Mouse (Mus musculus) heart, embryonic 13.5 days (tissue): ENCODE data around the gene Plxna4. TPM values are rescaled to one million over a fixed set of nuclear protein-coding genes. Genes with fewer than 3 reads are reported as not detected.

ENCODE experiments used
- ATAC-seq: fragments of 200-750 bp; cut with Nextera tagmentation; 2 replicates; pipeline ENCODE4 v1.8.0; 2017; ENCODE audit warnings: moderate TSS enrichment; ENCODE audit not compliant: insufficient number of reproducible peaks, low FRiP score, low TSS enrichment; ENCODE audit errors: extremely low read depth
- H3K27ac ChIP-seq: fragments of 300-500 bp; sonication (generic); replicated peaks from 2 replicates; pipeline ENCODE4 v1.5.1; 2015; ENCODE audit warnings: moderate library complexity, mild to moderate bottlenecking, inconsistent platforms
- H3K27me3 ChIP-seq: fragments of 300-500 bp; sonication (generic); replicated peaks from 2 replicates; pipeline ENCODE4 v1.6.1; 2015; ENCODE audit warnings: mild to moderate bottlenecking, inconsistent platforms
- H3K36me3 ChIP-seq: fragments of 300-500 bp; sonication (generic); 2 replicates; pipeline ENCODE4 v1.6.1; 2015; ENCODE audit warnings: mild to moderate bottlenecking, inconsistent platforms
- H3K4me1 ChIP-seq: fragments of 300-500 bp; sonication (generic); 2 replicates; pipeline ENCODE4 v1.6.1; 2015; ENCODE audit warnings: inconsistent platforms
- H3K4me2 ChIP-seq: fragments of 300-500 bp; sonication (generic); 2 replicates; pipeline ENCODE4 v1.6.1; 2015; ENCODE audit warnings: inconsistent platforms, mild to moderate bottlenecking, moderate library complexity
- H3K4me3 ChIP-seq: fragments of 300-500 bp; sonication (generic); 2 replicates; pipeline ENCODE4 v1.5.1; 2015; ENCODE audit warnings: moderate library complexity, mild to moderate bottlenecking, inconsistent platforms
- H3K9ac ChIP-seq: fragments of 300-500 bp; sonication (generic); 2 replicates; pipeline ENCODE4 v1.6.1; 2015; ENCODE audit warnings: inconsistent platforms, mild to moderate bottlenecking, moderate library complexity
- H3K9me3 ChIP-seq: fragments of 300-500 bp; sonication (generic); 2 replicates; pipeline ENCODE4 v1.6.1; 2016; ENCODE audit warnings: inconsistent platforms
- WGBS: fragments of 180-500 bp; shearing (Covaris S2); methylation state at CpG from one replicate; pipeline ENCODE4 v1.1.7; 2015; ENCODE audit warnings: mixed read lengths; 5-methylcytosine and 5-hydroxymethylcytosine counted together
- polyA plus RNA-seq: library from polyadenylated mRNA; unstranded; fragments of >200 nt; fragmentation: Nextera tagmentation; extraction: Ambion mirVana; gene quantifications from 2 replicates; pipeline ENCODE4 v1.2.1, GENCODE M21; 2015

Gene Plxna4
- 5.5 TPM in 2 replicates for polyA plus RNA-seq

DNA sequence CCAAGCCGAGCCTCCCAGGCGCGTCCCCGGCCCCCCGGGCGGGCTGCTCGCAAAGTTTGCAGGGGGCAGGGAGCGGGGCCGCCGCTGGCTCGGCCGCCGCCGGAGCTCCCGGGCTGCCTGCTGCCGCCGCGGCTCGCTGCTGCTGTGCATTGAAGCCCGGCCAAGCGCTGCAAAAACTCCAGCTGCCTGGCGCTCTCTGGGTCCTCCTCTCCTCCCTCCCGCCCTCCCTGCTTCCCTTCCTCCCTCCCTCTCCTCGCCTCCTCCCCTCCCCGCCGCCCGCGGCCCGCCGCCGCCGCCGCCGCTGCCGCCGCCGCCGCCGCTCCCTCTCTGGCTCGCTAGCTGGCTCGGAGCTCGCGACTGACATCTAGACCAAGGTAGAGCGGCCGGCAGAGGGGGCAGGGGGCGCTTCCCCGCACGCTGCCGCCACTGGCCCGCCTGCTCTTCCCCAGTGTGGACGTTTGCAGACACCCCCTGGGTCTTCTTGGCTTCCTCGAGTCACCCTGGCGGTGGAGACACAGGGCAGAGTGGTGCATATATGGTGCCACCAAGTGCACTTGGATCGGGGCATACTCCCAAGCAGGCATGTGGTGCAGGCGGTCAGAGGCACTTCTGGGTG is at the start of gene Plxna4:
Plxna4 (minus strand) TSS at position 137 of the 616 bp plus-strand sequence.
- Histone ChIP-seq H3K4me2 (peak within 1 kb of the TSS; percentile 96), H3K4me3 (peak within 1 kb of the TSS; percentile 87), H3K9ac (peak within 1 kb of the TSS; percentile 98), H3K9me3 (no peaks in the 10 kb centered on the region), H3K27me3 (peaks cover 39% of the 10 kb centered on the region), H3K36me3 (no peaks in the 10 kb centered on the region), H3K4me1 (peaks cover 45% of the 10 kb centered on the region), H3K27ac (peak within 1 kb of the TSS; percentile 89)
- 3% methylated on average over 30 of the region's 55 CpGs for WGBS
- peak; percentile 23; the same call in 1 of the 2 replicates for ATAC-seq

DNA sequence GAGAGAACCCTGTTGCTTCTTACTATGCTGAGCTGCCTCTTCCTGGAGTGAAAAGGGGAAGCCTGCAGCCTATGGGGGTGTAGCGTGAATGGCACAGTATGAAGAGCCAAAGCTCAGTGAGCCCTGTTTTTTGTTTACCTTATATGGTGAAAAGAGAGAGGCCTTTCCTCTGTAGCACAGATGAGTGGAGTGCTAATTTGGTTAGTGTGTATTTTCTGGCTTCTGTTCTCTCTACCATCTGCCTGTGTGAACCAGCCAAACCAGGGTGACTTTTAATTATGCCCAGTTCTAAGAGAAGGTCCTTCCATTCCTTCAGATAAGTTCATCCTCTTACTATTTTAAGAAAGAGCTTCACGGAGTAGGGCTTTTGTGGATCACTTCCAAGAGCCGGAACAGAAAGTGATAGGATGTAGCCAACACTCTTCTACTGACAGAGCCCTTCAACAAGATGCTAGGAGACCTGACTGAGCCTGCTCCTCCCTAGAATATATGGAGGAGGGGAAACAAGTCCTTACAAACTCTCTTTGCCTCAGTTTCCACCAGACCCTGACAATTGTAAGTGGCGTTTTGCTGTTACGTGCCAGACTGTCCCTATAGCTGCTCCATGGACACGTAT is 49.7 kb upstream of the Plxna4 start:
- H3K27ac ChIP-seq = 0 out of 2 replicates have a peak overlapping the region, but pooled peaks have one; percentile 53
- H3K4me2 ChIP-seq = no peak overlapping the region
- no peak overlapping the region for H3K9ac ChIP-seq
- ATAC-seq = no peak
- 53% methylated on average over 6 of the region's 6 CpGs for WGBS
- 0 out of 2 replicates have a peak, but pooled peaks cover 3% of the 10 kb centered on the region for H3K9me3 ChIP-seq
- H3K4me1 ChIP-seq = peaks cover 12% of the 10 kb centered on the region; the same call in 1 of the 2 replicates
- no peaks in the 10 kb centered on the region for H3K36me3 ChIP-seq
- no peak overlapping the region for H3K4me3 ChIP-seq
- no peaks in the 10 kb centered on the region for H3K27me3 ChIP-seq

DNA sequence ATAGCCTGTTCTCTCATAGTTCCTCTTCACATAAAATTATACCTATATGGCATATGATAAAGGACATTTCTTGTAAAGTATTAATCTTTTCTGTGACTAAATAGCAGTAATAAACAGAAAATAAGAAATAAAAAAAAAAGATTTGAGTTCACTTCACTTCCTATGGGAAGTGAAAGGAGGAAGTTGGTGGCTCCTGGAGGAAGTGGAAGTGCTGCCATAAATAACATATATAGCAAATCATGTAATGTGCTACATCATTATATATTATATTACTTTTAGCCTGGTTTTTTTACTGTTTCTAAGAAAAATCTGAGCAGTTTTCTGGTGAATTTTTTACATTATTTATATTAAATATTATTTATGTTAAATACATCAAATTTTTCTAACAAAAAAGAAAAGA is 22.7 kb upstream of the Plxna4 start:
- H3K9me3 ChIP-seq = no peaks in the 10 kb centered on the region
- H3K4me3 ChIP-seq = no peak overlapping the region
- H3K27ac ChIP-seq = no peak overlapping the region
- H3K4me1 ChIP-seq = no peaks in the 10 kb centered on the region
- H3K36me3 ChIP-seq = no peaks in the 10 kb centered on the region
- no peak overlapping the region for H3K4me2 ChIP-seq
- no peak for ATAC-seq
- no peak overlapping the region for H3K9ac ChIP-seq
- 0 out of 2 replicates have a peak, but pooled peaks cover under 1% of the 10 kb centered on the region for H3K27me3 ChIP-seq

DNA sequence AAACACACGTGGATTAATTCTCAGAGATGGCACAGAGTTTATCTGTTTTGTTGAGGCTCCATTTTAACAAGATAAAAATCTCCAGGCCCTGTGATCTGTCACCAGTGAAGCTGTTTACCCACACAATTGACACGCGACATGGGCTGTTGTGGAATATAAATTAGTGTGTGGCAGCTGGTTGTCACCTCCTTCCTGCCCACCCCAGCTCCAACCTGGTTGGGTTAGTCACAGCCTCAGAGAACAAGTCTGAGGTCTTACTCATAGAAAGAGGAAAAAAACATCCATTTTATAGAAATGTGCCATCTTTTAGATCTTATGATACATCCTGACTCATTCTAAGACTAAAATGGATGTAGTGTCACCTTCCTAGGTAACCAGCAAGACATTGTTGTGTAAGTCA is 18.8 kb upstream of the Plxna4 start:
- Histone ChIP-seq H3K9me3 (no peaks in the 10 kb centered on the region), H3K36me3 (no peaks in the 10 kb centered on the region), H3K9ac (no peak overlapping the region), H3K4me1 (no peaks in the 10 kb centered on the region), H3K4me2 (no peak overlapping the region), H3K27ac (no peak overlapping the region), H3K27me3 (peaks cover 4% of the 10 kb centered on the region; the same call in 1 of the 2 replicates), H3K4me3 (no peak overlapping the region)
- WGBS = 64% methylated on average over 3 of the region's 3 CpGs
- ATAC-seq = no peak

DNA sequence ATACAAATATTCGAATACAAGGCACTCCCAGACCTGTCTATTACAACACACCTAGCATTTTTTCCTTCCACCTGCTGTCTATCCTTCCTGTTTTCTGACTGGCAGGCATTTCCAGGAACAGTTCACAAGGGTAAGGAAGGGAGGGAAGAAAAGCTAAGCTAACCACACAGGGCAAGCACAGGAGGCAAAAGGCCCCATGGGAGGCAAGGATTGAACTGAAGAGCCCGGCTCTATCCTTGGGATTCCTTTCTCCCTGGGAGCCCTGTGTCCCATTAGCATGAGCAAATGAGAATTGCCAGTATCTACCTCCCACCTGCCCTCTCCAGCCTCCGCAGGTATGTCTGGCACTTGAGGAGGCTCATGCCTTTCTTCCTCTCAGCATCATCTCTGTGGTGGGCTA is 17.6 kb upstream of the Plxna4 start:
- no peak for ATAC-seq
- no peak overlapping the region for H3K27ac ChIP-seq
- 32% methylated on average over 3 of the region's 3 CpGs for WGBS

DNA sequence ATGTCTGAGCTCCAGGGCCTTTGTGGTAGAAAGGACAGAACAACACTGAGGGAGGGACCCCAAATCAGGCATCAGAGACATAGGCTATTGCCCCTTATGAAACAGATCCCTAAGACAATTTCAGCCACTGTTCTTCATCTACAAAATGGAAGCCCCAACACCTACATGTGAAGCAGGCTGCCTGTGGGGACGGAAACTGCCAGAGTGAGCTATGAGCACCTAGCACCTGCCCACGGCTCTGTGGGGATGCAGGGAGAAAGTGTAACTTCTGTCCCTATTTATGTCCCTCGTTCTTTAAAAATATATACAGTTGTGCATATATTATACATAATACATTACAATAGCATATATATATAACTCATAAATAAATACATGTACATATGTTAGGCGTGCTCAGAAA is 16.9 kb upstream of the Plxna4 start:
- Histone ChIP-seq H3K27ac (no peak overlapping the region), H3K4me2 (no peak overlapping the region), H3K4me1 (no peaks in the 10 kb centered on the region), H3K27me3 (peaks cover 4% of the 10 kb centered on the region; the same call in 1 of the 2 replicates), H3K9ac (no peak overlapping the region), H3K36me3 (no peaks in the 10 kb centered on the region), H3K4me3 (no peak overlapping the region), H3K9me3 (no peaks in the 10 kb centered on the region)
- no peak for ATAC-seq
- 75% methylated on average over 4 of the region's 4 CpGs for WGBS

More for the DNA sequence above, 17.6 kb upstream of the Plxna4 start:
- Histone ChIP-seq H3K4me1 (no peaks in the 10 kb centered on the region), H3K4me3 (no peak overlapping the region), H3K9ac (no peak overlapping the region), H3K4me2 (no peak overlapping the region), H3K27me3 (peaks cover 4% of the 10 kb centered on the region; the same call in 1 of the 2 replicates), H3K9me3 (no peaks in the 10 kb centered on the region), H3K36me3 (no peaks in the 10 kb centered on the region)

DNA sequence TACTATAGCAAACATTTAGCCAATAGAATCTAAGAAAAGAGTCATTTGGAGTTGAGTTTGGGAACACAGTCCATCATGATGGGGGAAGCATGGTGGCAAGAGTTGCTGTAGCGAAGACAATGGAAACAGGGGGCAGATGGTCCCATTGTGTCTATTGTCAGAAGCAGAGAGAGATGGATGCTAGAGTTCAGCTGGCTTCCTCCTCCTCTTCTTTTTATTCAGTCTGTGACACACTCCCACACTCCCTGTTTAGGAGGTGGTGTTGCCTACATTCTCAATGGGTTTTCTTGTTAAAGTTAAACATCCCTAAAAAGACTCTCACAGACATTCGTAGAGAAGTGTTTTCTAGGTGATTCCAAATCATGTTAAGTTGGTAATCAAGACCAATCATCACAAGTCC is 14.1 kb upstream of the Plxna4 start:
- no peak overlapping the region for H3K9ac ChIP-seq
- H3K36me3 ChIP-seq = no peaks in the 10 kb centered on the region
- H3K27me3 ChIP-seq = peaks cover 4% of the 10 kb centered on the region; the same call in 1 of the 2 replicates
- no peaks in the 10 kb centered on the region for H3K4me1 ChIP-seq
- no peak overlapping the region for H3K4me3 ChIP-seq
- H3K9me3 ChIP-seq = no peaks in the 10 kb centered on the region
- H3K4me2 ChIP-seq = no peak overlapping the region
- 79% methylated on average over 2 of the region's 2 CpGs for WGBS
- H3K27ac ChIP-seq = no peak overlapping the region
- no peak for ATAC-seq

DNA sequence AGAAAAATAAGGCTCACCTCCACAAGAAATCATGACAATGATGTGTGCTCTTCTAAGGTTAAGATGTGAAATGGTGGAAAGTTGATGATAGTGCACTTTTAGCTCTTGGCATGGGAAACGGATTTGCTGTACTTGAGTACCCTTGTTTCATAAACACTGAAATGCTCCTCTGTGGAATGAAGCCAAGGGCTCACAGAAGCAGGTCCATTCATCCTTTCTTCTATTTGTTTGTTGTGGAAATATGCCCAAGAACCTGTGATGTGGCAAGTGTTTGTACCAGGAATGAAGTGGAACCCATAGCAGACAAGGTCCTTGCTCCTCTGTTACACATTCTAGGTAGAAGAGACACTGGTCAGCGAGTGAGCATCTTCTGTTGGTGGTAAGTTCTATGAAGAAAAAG is 13.3 kb upstream of the Plxna4 start:
- H3K4me3 ChIP-seq = no peak overlapping the region
- no peaks in the 10 kb centered on the region for H3K36me3 ChIP-seq
- no peak overlapping the region for H3K4me2 ChIP-seq
- H3K27me3 ChIP-seq = peaks cover 4% of the 10 kb centered on the region; the same call in 1 of the 2 replicates
- ATAC-seq = no peak
- H3K9me3 ChIP-seq = no peaks in the 10 kb centered on the region
- no peak overlapping the region for H3K27ac ChIP-seq
- H3K9ac ChIP-seq = no peak overlapping the region
- 69% methylated on average over 2 of the region's 2 CpGs for WGBS
- no peaks in the 10 kb centered on the region for H3K4me1 ChIP-seq

DNA sequence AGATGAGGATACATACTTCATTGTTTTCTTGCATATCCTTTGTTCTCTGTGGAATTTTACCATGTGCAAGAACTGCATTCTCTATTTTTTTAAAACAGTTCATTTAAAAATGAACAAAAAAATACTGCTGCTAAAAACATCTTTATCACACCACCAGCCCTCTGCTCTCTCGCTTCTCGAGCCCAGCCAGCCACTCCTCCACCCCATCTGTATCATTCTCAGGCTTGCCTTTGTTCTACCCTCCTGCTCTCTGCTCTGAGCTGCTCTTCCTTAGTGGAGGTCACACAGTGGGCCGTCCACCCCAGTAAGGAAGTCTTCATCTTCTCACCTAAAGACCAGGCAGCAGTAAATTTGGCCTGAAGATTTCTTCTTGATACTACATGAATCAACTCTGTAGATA is 7.6 kb upstream of the Plxna4 start:
- Histone ChIP-seq H3K27ac (no peak overlapping the region), H3K4me3 (no peak overlapping the region), H3K36me3 (no peaks in the 10 kb centered on the region), H3K4me2 (no peak overlapping the region), H3K9me3 (no peaks in the 10 kb centered on the region), H3K4me1 (peaks cover 15% of the 10 kb centered on the region), H3K9ac (no peak overlapping the region), H3K27me3 (peaks cover 23% of the 10 kb centered on the region)
- ATAC-seq = no peak
- WGBS = 42% methylated on average over 3 of the region's 3 CpGs

DNA sequence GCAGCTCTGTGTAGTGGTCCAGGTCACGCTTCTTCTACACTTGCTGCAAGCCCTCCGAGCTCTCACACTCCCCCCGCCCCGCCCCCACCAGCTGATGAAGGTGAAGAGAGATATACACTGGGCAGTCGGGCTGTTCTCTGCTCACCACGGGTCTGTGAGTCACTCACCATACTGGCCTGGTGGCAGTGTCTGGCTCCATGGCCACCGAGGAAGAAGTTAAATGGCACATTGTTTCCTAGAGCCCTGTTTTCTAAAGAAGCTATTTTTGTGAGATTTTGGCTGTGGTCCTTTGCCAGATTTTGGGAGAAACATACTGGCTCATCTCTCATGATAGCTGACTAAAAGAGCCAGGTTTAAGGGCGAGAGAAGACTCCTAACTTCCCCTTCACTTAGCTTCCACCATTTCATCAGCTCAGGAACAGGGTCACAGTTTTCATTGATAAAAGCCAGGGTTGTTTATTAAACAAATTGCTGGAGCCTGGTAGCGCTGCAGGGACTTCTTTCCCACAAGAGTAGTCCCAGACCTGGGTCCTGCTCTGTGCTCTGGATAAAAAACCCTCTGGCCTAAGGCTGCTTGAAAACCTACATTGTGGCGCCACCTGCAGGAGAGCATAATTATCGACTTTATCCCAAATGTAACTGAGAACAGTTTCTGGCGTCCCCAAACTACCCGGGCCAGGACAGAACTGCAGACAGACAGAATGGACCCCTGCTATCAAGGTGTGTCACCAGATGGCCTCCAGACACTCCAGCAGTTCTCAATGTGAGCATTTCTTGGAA is 3.2 kb upstream of the Plxna4 start:
- Histone ChIP-seq H3K4me3 (no peak overlapping the region), H3K9me3 (no peaks in the 10 kb centered on the region), H3K27ac (no peak overlapping the region), H3K4me1 (peaks cover 19% of the 10 kb centered on the region), H3K27me3 (peaks cover 46% of the 10 kb centered on the region), H3K4me2 (no peak overlapping the region), H3K9ac (no peak overlapping the region), H3K36me3 (no peaks in the 10 kb centered on the region)
- WGBS = 20% methylated on average over 13 of the region's 13 CpGs
- ATAC-seq = no peak

DNA sequence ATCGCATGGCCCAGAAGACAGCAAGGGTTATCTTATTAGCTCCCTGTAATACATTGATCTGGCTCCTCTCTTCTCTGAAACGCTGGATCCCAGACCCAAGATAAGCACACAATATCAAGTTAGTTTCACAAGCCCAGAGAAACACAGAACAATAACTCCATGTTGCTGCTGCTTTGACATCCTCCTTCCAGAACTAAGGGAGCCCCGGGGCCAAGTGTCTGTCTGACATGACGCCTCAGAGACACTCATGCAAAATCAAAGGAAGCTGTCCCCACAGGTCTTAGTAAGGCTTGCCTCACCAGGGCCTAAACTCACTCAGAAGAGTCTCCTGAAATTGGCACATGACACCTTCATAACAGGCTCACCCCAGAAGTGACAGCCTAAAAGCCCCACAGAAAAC is 1.6 kb upstream of the Plxna4 start:
- Histone ChIP-seq H3K4me1 (peaks cover 34% of the 10 kb centered on the region), H3K36me3 (no peaks in the 10 kb centered on the region), H3K4me3 (no peak overlapping the region), H3K9me3 (no peaks in the 10 kb centered on the region), H3K27ac (no peak overlapping the region), H3K9ac (no peak overlapping the region), H3K27me3 (peaks cover 46% of the 10 kb centered on the region), H3K4me2 (no peak overlapping the region)
- 50% methylated on average over 4 of the region's 4 CpGs for WGBS
- no peak for ATAC-seq
